Mouse (Mus musculus) forebrain, postnatal 0 days (tissue): Measurements from ENCODE around the gene Mras. TPM values are rescaled to one million over a fixed set of nuclear protein-coding genes. Genes with fewer than 3 reads are reported as not detected.

Experiments
- ATAC-seq: fragments of 200-750 bp; cut with Nextera tagmentation; 2 replicates; pipeline ENCODE4 v1.8.0; 2017; ENCODE audit warnings: mild to moderate bottlenecking, moderate library complexity
- DNase-seq: peaks from one replicate; pipeline ENCODE4 v3.0.0-alpha.2; 2015
- H3K27ac ChIP-seq: fragments of 300-500 bp; sonication (generic); 2 replicates; pipeline ENCODE4 v1.5.1; 2014; ENCODE audit warnings: low read depth, mild to moderate bottlenecking, antibody characterized with exemption, low read length, moderate library complexity, mixed read lengths
- H3K27me3 ChIP-seq: fragments of 300-500 bp; sonication (generic); 2 replicates; pipeline ENCODE4 v1.6.1; 2014; ENCODE audit warnings: mild to moderate bottlenecking, low read length, mixed read lengths; ENCODE audit not compliant: insufficient read depth
- H3K36me3 ChIP-seq: fragments of 300-500 bp; sonication (generic); 2 replicates; pipeline ENCODE4 v1.6.1; 2014; ENCODE audit warnings: mild to moderate bottlenecking, moderate library complexity; ENCODE audit not compliant: insufficient read depth
- H3K4me1 ChIP-seq: fragments of 300-500 bp; sonication (generic); 2 replicates; pipeline ENCODE4 v1.6.1; 2014; ENCODE audit warnings: antibody characterized with exemption; ENCODE audit not compliant: insufficient read depth
- H3K4me2 ChIP-seq: fragments of 300-500 bp; sonication (generic); 2 replicates; pipeline ENCODE4 v1.6.1; 2014; ENCODE audit warnings: low read depth, mild to moderate bottlenecking, moderate library complexity
- H3K4me3 ChIP-seq: fragments of 300-500 bp; sonication (generic); 2 replicates; pipeline ENCODE4 v1.5.1; 2014; ENCODE audit warnings: low read depth, low read length, mixed read lengths
- H3K9ac ChIP-seq: fragments of 300-500 bp; sonication (generic); 2 replicates; pipeline ENCODE4 v1.6.1; 2014; ENCODE audit warnings: mild to moderate bottlenecking
- H3K9me3 ChIP-seq: fragments of 300-500 bp; sonication (generic); 2 replicates; pipeline ENCODE4 v1.6.1; 2016; ENCODE audit warnings: low read length
- CTCF ChIP-seq: sonication (generic); IDR thresholded peaks from 2 replicates; pipeline ENCODE4 v1.5.1; 2016; ENCODE audit warnings: antibody characterized with exemption, control low read depth, low read depth
- WGBS: fragments of 180-500 bp; shearing (Covaris S2); extraction: QIAGEN DNeasy Blood & Tissue Kit; methylation state at CpG from one replicate; pipeline ENCODE4 v1.1.7; 2014; 5-methylcytosine and 5-hydroxymethylcytosine counted together
- polyA plus RNA-seq: library from polyadenylated mRNA; unstranded; fragments of >200 nt; fragmentation: Nextera tagmentation; extraction: Ambion mirVana; gene quantifications from 2 replicates; pipeline ENCODE4 v1.2.1, GENCODE M21; 2015
- total RNA-seq: library from RNA; depleted of rRNA; stranded (reverse); fragments of >200 nt; gene quantifications from 2 replicates; pipeline ENCODE4 v1.2.3, GENCODE M21; 2014

Gene Mras
- total and polyA plus RNA-seq, 2 experiments from 2014 or later: 68.1 to 79.5 TPM

DNA sequence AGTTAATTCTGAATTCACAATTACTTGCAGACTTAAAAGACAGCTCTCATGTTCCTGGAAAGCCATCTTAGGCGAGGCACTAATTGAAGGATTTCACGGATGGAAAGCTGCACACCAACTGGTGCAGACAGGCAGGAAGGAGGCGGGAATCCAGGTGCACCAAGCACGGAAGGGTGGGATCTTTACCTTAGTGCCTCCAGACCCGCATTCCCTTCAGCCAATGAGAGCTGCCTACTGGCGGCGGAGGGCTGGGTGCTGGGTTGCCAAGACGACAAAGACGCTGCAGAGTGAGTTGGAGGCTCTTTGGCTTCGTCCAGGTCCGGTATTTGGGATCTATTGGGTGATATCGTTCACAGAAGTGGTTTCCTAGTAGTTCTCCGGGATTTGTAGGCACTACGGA, 14.0 kb upstream of the Mras start, which contains the start of gene Nme9:
Gene Nme9 (plus strand): TSS at position 315 of the 400 bp plus-strand sequence.
- Histone ChIP-seq H3K4me3 (no peak within 1 kb of the TSS), H3K36me3 (no peaks in the 10 kb centered on the region), H3K9me3 (no peaks in the 10 kb centered on the region), H3K4me1 (no peaks in the 10 kb centered on the region), H3K27me3 (0 out of 2 replicates have a peak, but pooled peaks cover 11% of the 10 kb centered on the region), H3K4me2 (peak within 1 kb of the TSS; percentile 21; the same call in 1 of the 2 replicates), H3K27ac (no peak within 1 kb of the TSS), H3K9ac (no peak within 1 kb of the TSS)
- WGBS: 6% methylated on average over 14 of the region's 14 CpGs
- DNase-seq (peak; percentile 26), ATAC-seq (peak; percentile 50)
- TF ChIP-seq CTCF: no peak

GRCm38 (mm10) chr9:99449886-99450647, 12.9 kb upstream of the Mras start:
- WGBS: 48% methylated on average over 9 of the region's 9 CpGs
- TF ChIP-seq CTCF: peak; percentile 69
- Histone ChIP-seq H3K36me3 (no peaks in the 10 kb centered on the region), H3K4me1 (no peaks in the 10 kb centered on the region), H3K4me3 (no peak overlapping the region), H3K27me3 (0 out of 2 replicates have a peak, but pooled peaks cover 11% of the 10 kb centered on the region), H3K4me2 (no peak overlapping the region), H3K9me3 (no peaks in the 10 kb centered on the region), H3K9ac (no peak overlapping the region), H3K27ac (no peak overlapping the region)
- peak; percentile 65 for DNase-seq
- ATAC-seq: peak; percentile 72

DNA sequence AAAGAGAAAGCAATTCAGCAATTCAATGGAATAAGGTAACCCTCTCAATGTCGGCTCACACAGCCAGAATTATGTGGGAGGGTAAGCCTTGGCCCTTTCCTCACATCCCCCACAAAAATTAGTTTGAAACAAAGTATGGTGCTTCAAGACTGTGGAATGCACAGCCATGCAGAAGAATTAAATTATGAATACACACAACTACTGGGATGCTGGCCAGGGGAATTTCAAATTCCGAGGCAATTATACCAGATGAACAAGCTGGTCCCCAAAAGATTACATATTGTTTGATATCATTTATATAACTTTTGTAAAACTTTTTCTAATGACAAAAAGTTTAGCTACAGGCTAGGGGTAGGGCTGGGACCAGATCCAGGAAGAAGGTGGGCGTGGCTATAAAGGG, 10.1 kb upstream of the Mras start:
- 36% methylated on average over 3 of the region's 3 CpGs for WGBS
- Histone ChIP-seq H3K4me2 (no peak overlapping the region), H3K9ac (no peak overlapping the region), H3K36me3 (no peaks in the 10 kb centered on the region), H3K27ac (no peak overlapping the region), H3K4me1 (no peaks in the 10 kb centered on the region), H3K4me3 (no peak overlapping the region), H3K27me3 (0 out of 2 replicates have a peak, but pooled peaks cover 11% of the 10 kb centered on the region), H3K9me3 (no peaks in the 10 kb centered on the region)
- no peak for TF ChIP-seq CTCF
- ATAC-seq (no peak), DNase-seq (no peak)

GRCm38 (mm10) chr9:99446259-99446658, 9.1 kb upstream of the Mras start:
- Histone ChIP-seq H3K27me3 (0 out of 2 replicates have a peak, but pooled peaks cover 3% of the 10 kb centered on the region), H3K9me3 (no peaks in the 10 kb centered on the region), H3K9ac (no peak overlapping the region), H3K27ac (no peak overlapping the region), H3K36me3 (no peaks in the 10 kb centered on the region), H3K4me1 (no peaks in the 10 kb centered on the region), H3K4me2 (no peak overlapping the region), H3K4me3 (no peak overlapping the region)
- no peak for TF ChIP-seq CTCF
- DNase-seq (no peak), ATAC-seq (no peak)

DNA sequence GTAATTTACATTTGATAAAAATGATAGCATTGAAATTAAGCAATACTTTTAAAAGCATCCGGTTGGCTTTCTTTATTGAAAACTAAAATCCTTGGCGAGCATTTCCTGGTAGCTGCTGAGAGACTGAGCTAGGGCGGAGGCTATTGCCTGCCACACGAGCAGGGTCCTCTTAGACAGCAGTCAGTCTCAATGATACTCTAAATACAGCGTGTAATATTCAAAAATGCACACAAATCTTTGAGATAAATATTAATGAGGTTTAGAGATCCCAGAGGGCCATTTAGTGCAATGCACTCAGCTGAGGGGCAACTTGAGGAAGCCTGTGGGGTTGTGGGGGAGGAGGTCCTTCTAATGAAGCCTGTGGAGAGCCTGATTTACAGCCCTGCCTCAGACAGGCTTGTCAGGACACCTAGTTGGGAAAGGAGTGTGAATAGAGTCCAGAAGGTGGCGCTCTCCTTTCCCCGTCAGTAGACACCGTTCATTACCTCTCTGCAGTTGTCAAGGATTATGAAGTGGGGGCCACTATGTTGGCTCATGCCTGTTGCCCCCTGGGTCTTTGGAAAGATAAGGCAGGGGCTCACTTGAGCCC, 7.5 kb upstream of the Mras start:
- Histone ChIP-seq H3K27ac (no peak overlapping the region), H3K9me3 (no peaks in the 10 kb centered on the region), H3K4me1 (no peaks in the 10 kb centered on the region), H3K4me2 (no peak overlapping the region), H3K9ac (no peak overlapping the region), H3K27me3 (no peaks in the 10 kb centered on the region), H3K4me3 (no peak overlapping the region), H3K36me3 (no peaks in the 10 kb centered on the region)
- ATAC-seq (no peak), DNase-seq (peak; percentile 41)
- 34% methylated on average over 8 of the region's 8 CpGs for WGBS
- peak; percentile 61 for TF ChIP-seq CTCF

DNA sequence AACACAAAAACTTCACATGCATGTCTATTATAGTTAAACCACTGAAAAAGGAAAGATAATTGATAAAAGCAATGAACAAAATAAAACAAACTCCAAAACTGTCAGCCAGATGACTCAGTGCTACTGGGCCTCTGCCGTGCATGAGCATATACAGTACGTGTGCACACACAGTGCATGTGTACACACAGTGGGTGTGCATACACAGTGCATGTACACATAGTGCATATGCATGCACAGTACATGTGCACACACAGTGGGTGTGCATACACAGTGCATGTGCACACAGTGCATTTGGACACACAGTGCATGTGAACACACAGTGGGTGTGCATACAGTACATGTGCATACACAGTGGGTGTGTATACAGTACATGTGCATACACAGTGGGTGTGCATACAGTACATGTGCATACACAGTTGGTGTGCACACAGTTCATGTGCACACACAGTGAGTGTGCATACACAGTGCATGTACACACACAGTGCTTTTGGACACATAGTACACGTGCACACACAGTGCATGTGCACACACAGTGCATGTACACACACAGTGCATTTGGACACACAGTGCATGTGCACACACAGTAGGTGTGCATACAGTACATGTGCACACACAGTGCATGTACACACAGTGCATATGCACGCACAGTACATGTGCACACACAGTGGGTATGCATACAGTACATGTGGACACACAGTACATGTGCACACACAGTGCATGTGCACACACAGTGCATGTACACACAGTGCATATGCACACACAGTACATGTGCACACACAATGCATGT, 4.7 kb upstream of the Mras start:
- H3K9me3 ChIP-seq: no peaks in the 10 kb centered on the region
- no peak overlapping the region for H3K4me3 ChIP-seq
- no peaks in the 10 kb centered on the region for H3K27me3 ChIP-seq
- H3K4me2 ChIP-seq: no peak overlapping the region
- WGBS: 90% methylated on average over 4 of the region's 4 CpGs
- no peak overlapping the region for H3K27ac ChIP-seq
- no peaks in the 10 kb centered on the region for H3K36me3 ChIP-seq
- ATAC-seq (no peak; the same call in 1 of the 2 replicates), DNase-seq (no peak)
- no peak for TF ChIP-seq CTCF
- no peak overlapping the region for H3K9ac ChIP-seq
- no peaks in the 10 kb centered on the region; the same call in 1 of the 2 replicates for H3K4me1 ChIP-seq
